Mouse (Mus musculus) liver, adult 2 months (tissue): ENCODE data around the gene Tmem8b.

ENCODE experiments used
- CTCF ChIP-seq: fragments of 200-500 bp; IDR thresholded peaks from 2 replicates; pipeline ENCODE4 v1.5.1; 2011; ENCODE audit warnings: low read depth, low read length, control low read depth
- POLR2A ChIP-seq: fragments of 200-500 bp; IDR thresholded peaks from 2 replicates; pipeline ENCODE4 v1.6.1; 2011; ENCODE audit warnings: low read length, control low read depth; ENCODE audit not compliant: insufficient read depth; ENCODE audit errors: extremely low read depth

- no peak for TF ChIP-seq CTCF
- TF ChIP-seq POLR2A: no peak
These were observed 58.2 kb downstream of the Tmem8b start, which contains the start of gene Hrct1 for GRCm38 (mm10) chr4:43726995-43727394.
